Mouse (Mus musculus) embryonic fibroblast, embryonic 13.5 days (primary cell): Measurements from ENCODE around the gene Cyp2w1.

Source experiments
- CTCF ChIP-seq: IDR thresholded peaks from 2 replicates; pipeline ENCODE4 v1.5.1; 2011; ENCODE audit warnings: mild to moderate bottlenecking, control low read depth, low read length, moderate library complexity, borderline replicate concordance; ENCODE audit not compliant: insufficient read depth
- POLR2A ChIP-seq: IDR thresholded peaks from 2 replicates; pipeline ENCODE4 v1.6.1; 2011; ENCODE audit warnings: low read depth, mild to moderate bottlenecking, control low read depth, low read length, moderate library complexity

- no peak for TF ChIP-seq CTCF
- no peak for TF ChIP-seq POLR2A
These were observed 51.4 kb downstream of the Cyp2w1 start for GRCm38 (mm10) chr5:139403692-139404260.
